Mouse (Mus musculus): ENCODE measurements around the gene Icam5. TPM values are rescaled to one million over a fixed set of nuclear protein-coding genes. Genes with fewer than 3 reads are reported as not detected.

The Icam5 gene
- total RNA-seq, 2 experiments from 2014 or later: 337 to 341 TPM

DNA sequence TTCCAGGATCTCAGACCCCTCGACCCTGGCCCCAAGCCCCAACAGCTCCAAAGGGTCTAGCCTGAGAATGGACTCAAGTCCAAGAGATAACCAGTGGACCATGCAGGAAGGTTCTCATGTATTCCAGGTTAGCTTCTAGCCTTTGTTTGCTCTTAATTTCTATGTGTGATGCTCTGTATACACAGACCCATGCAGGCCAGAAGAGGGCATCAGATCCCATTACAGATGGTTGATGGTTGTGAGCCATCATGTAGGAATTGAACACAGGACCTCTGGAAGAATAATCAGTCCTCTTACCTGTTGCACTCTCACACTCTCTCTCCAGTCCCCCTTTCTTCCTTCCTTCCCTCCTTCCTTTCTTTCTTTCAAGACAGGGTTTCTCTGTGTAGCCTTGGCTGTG, 19.5 kb upstream of the Icam5 start:
- DNase-seq (ENCODE audit: low spot score in 2 of 2): no peak

DNA sequence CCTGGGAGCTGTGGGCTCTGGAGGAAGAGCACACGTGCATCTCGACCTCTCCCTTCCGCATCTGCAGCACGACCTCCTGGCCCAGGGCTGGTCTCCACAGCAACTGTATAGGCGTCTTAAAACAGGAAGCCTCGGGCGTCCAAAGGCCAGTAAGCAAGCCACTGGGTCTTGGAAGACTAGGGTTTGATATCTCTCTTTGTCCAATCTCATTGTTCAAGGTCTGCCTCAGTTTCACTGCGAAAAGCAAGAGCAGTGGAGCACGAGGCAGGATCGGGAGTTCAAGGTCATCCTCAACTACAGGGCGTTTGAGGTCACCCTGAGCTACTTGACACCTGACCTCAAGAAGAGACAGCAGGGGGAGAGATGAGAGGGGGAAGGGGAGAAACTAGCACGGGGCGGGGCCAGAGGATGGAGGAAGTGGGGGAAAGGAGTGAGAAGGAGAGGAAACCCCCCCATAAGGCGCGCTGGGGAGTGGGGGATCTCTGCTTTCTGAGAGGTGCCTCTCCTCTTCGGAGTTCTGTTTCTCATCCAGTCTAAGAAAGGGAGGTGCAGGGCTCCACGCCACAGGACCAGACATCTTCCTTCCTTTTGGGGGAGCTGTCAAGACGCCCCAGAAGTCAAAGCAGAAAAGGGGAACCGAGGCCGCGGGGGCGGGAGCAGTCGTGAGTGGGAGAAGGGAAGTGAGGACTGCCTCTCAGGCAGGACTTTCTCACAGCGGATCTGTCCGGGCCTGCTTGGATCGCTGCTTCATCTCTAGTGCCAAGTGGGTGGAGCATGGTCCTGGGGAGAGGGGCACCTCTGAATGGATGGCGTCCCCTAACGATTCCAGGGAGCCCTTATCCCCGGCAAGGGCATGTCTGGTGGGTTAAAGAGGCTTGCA, 16.9 kb upstream of the Icam5 start:
- DNase-seq (ENCODE audit: low spot score in 2 of 2): peak; percentile 33 to 55

- DNase-seq (ENCODE audit: low spot score in 2 of 2): peak in 1 of 2 experiments; percentile 32
These were observed 16.2 kb upstream of the Icam5 start, which contains the start of gene Icam1 for GRCm38 (mm10) chr9:21015571-21016130. Gene Icam1 (plus strand): TSS chr9:21015985.

GRCm38 (mm10) chr9:21016331-21017176, 15.3 kb upstream of the Icam5 start:
- no peak for DNase-seq (ENCODE audit: low spot score in 2 of 2)

DNA sequence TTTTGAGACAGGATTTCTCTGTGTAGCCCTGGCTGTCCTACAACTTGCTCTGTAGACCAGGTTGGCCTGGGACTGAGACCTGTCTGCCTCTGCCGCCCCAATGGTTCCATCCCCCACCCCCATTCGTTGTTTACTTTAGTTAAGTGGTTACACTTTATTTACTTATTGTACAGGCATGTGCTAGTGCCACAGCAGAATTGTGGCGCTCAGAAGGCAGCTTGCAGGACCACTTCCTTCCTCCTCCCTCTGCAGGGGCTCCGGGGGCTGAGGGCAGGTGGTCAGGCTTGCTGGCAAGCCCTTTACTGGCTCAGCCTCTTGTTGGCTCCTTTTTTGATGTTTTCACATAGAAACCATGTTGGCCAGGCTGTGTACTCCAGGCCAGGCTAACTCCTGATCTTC, 14.7 kb upstream of the Icam5 start:
- no peak for DNase-seq (ENCODE audit: low spot score in 2 of 2)

DNA sequence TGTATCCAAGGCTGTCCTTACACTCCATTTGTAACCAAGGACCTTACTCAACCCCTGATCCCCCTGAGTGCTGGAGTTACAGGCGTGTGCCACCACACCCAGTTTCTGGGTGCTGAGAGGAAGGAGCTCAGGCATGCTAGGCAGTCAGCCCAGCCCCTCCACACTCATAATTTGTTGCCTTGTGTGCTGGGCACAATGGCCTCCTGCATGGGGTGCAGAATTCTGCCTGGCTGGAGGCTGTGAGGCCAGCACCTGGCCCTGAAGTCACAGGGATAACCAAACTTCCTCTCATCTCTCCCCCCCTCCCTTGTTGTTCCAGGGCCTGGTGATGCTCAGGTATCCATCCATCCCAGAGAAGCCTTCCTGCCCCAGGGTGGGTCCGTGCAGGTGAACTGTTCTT, 13.3 kb upstream of the Icam5 start:
- DNase-seq (ENCODE audit: low spot score in 2 of 2): no peak

DNA sequence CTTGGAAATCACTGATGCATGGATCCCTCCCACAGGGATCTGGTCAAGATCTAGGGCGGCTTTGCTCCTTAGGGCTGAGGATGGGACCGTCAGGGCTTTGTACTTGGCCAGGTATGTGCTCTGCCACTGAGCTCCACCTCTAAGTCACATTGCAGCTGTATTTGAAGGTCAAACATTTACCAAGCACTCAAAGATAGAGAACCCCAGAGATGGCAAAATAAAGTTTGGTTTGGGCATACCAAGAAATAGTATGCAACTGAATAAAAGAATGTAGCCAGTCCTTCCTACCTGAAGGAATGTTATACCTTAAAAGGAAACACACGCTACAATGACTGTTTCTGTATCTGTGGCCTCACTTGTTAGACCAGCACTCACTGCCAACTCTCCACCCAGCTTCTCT, 10.5 kb upstream of the Icam5 start:
- no peak for DNase-seq (ENCODE audit: low spot score in 2 of 2)

- DNase-seq (ENCODE audit: low spot score in 2 of 2): no peak
These were observed 9.6 kb upstream of the Icam5 start for GRCm38 (mm10) chr9:21022288-21022687.

- no peak for DNase-seq (ENCODE audit: low spot score in 2 of 2)
These were observed 9.1 kb upstream of the Icam5 start for GRCm38 (mm10) chr9:21022726-21023125.

DNA sequence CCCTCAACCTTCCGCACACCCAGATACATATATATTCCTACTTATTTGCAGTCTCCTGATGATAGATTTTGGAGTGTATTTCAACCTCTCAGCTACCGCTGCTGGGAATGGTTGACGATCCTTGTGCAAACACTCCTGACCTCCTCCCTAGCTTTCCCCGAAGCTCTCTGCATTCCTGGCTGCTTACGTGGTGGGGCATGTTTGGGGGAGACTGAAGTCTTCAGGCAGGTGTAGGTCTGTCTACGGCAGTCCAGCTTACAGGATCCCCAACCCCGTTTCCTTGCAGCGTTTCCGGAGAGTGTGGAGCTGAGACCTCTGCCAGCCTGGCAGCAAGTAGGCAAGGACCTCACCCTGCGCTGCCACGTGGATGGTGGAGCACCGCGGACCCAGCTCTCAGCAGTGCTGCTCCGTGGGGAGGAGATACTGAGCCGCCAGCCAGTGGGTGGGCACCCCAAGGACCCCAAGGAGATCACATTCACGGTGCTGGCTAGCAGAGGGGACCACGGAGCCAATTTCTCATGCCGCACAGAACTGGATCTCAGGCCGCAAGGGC, 6.5 kb upstream of the Icam5 start:
- DNase-seq (ENCODE audit: low spot score in 2 of 2): no peak

GRCm38 (mm10) chr9:21026849-21027248, 5.0 kb upstream of the Icam5 start:
- DNase-seq (ENCODE audit: low spot score in 2 of 2): no peak

DNA sequence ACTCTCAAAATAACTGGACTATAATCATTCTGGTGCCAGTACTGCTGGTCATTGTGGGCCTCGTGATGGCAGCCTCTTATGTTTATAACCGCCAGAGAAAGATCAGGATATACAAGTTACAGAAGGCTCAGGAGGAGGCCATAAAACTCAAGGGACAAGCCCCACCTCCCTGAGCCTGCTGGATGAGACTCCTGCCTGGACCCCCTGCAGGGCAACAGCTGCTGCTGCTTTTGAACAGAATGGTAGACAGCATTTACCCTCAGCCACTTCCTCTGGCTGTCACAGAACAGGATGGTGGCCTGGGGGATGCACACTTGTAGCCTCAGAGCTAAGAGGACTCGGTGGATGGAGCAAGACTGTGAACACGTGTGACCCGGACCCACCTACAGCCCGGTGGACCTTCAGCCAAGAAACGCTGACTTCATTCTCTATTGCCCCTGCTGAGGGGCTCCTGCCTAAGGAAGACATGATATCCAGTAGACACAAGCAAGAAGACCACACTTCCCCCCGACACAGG, 4.0 kb upstream of the Icam5 start:
- no peak for DNase-seq (ENCODE audit: low spot score in 2 of 2)

GRCm38 (mm10) chr9:21028560-21029110, 3.2 kb upstream of the Icam5 start:
- no peak for DNase-seq (ENCODE audit: low spot score in 2 of 2)

GRCm38 (mm10) chr9:21029291-21030054, 2.4 kb upstream of the Icam5 start, which contains the start of gene Icam4:
Gene Icam4 (plus strand): TSS chr9:21029373.
- DNase-seq (ENCODE audit: low spot score in 2 of 2): peak; percentile 59 to 77

- DNase-seq (ENCODE audit: low spot score in 2 of 2): no peak
These were observed 1.7 kb upstream of the Icam5 start for GRCm38 (mm10) chr9:21030055-21030600.

DNA sequence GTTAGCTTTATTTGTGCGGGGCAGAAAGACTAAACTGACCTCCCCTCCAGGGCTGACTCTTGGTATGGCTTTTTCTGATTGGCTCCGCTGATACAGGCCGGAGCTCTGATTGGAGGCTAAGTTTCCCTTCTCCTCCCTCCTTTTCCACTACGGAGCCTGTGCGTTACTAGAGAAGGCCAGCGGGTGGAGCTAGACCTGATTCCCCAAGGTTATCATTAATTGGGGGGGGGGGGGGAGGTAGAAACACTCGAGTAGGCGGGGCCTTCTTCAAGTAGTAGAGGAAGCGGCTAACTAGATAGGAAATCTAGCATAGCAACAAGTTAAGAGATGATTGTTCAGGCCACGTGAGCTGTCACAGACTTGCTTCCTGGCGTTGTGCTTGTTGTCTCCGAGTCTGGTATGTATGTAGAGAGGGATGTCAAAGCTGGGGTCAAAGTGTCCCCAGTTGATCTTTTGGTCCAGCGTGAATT, 1.1 kb upstream of the Icam5 start:
- peak; percentile 79 to 89 for DNase-seq (ENCODE audit: low spot score in 2 of 2)

- DNase-seq (ENCODE audit: low spot score in 2 of 2): peak; percentile 78 to 80
These were observed 500 bp upstream of the Icam5 start for GRCm38 (mm10) chr9:21031251-21031895.

DNA sequence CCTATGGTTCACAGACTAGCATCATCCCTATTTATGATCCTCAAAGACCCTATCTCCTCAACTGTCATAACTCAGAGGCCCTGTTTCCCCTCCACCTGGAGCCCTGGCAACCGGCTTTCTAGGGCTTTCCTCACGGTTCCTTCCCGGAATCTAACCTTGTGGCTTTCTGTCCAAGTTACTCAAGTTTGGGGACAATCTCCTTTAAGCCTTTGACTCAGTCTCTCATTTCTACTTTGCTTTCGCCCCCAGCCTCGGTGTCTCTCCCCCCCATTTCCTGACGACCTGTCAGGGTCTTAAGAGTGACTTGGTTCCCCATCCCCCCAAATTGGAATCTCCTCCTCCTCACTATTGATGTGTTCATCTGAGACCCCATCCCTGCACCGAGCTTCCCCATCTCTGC, 618 bp downstream of the Icam5 start:
- DNase-seq (ENCODE audit: low spot score in 2 of 2): no peak

- peak; percentile 52 to 78 for DNase-seq (ENCODE audit: low spot score in 2 of 2)
These were observed 1.3 kb downstream of the Icam5 start for GRCm38 (mm10) chr9:21033136-21033535.

Measured in layer of hippocampus, postnatal 14 days (tissue).